Mouse (Mus musculus) right cerebral cortex, postnatal 36 days (tissue): ENCODE results near the gene Camsap1.

Source experiments
- DNase-seq, 2 experiments: peaks; one replicate each; pipeline ENCODE4 v3.0.0; 2022; ENCODE audit warnings: low spot score in 2 of 2, mixed read lengths in 1 of 2

Camsap1 gene

GRCm38 (mm10) chr2:25884756-25885155 lies 98.3 kb downstream of the Camsap1 start:
- DNase-seq, result no peak

- DNase-seq, result no peak
Observed at GRCm38 (mm10) chr2:25882276-25882675, 100.8 kb downstream of the Camsap1 start.

GRCm38 (mm10) chr2:25879061-25879460 lies 104.0 kb downstream of the Camsap1 start:
- no peak for DNase-seq

- DNase-seq, result no peak
Observed at GRCm38 (mm10) chr2:25878516-25878915, 104.6 kb downstream of the Camsap1 start.

GRCm38 (mm10) chr2:25877736-25878268 lies 105.3 kb downstream of the Camsap1 start:
- DNase-seq, result no peak

- DNase-seq, result no peak
Observed at GRCm38 (mm10) chr2:25877250-25877735, 105.8 kb downstream of the Camsap1 start.
